Mouse (Mus musculus) heart, postnatal 14 days (tissue): ENCODE results near the gene Retreg1. TPM values are rescaled to one million over a fixed set of nuclear protein-coding genes. Genes with fewer than 3 reads are reported as not detected.

ENCODE experiments used
- DNase-seq, 2 experiments: peaks; one replicate each; pipeline ENCODE4 v3.0.0; 2021 to 2022
- intact Hi-C: fragments of 180-260 bp; cut with DNase I; formaldehyde crosslinking; loops from one replicate; pipeline ENCODE4 v1.15.1; 2025
- total RNA-seq, 2 experiments: library from RNA; stranded (reverse); gene quantifications; 2 replicates each; pipeline ENCODE4 v1.2.3; 2021

The Retreg1 gene
- total RNA-seq, 2 experiments from 2014 or later = 159 to 163 TPM

GRCm38 (mm10) chr15:25934411-25934810 lies 91.4 kb downstream of the Retreg1 start:
- intact Hi-C loops = no loop called here
- no peak for DNase-seq

- DNase-seq = no peak
- intact Hi-C loops = no loop called here
Observed at GRCm38 (mm10) chr15:25938496-25938895, 95.5 kb downstream of the Retreg1 start.

- DNase-seq = peak; percentile 50 to 60
- intact Hi-C loops = loop anchor here (5.0 kb wide), 1 partner anchor 38 kb away; no protein-coding TSS in a partner anchor
Observed at GRCm38 (mm10) chr15:25940397-25941377, 97.7 kb downstream of the Retreg1 start.

GRCm38 (mm10) chr15:25941514-25941913 lies 98.5 kb downstream of the Retreg1 start:
- intact Hi-C loops = loop anchor here (5.0 kb wide), 1 partner anchor 39 kb away; no protein-coding TSS in a partner anchor
- no peak for DNase-seq

GRCm38 (mm10) chr15:25942415-25942814 lies 99.4 kb downstream of the Retreg1 start:
- intact Hi-C loops = loop anchor here (5.0 kb wide), 1 partner anchor 40 kb away; no protein-coding TSS in a partner anchor
- no peak for DNase-seq

- peak in 1 of 2 experiments; percentile 26 for DNase-seq
- intact Hi-C loops = loop anchor here (5.0 kb wide), 1 partner anchor 41 kb away; no protein-coding TSS in a partner anchor
Observed at GRCm38 (mm10) chr15:25943386-25944137, 100.6 kb downstream of the Retreg1 start.

- intact Hi-C loops = no loop called here
- peak in 1 of 2 experiments; percentile 29 for DNase-seq
Observed at GRCm38 (mm10) chr15:25945224-25945623, 102.2 kb downstream of the Retreg1 start.

- intact Hi-C loops = no loop called here
- DNase-seq = no peak
Observed at GRCm38 (mm10) chr15:25946482-25946881, 103.5 kb downstream of the Retreg1 start.

GRCm38 (mm10) chr15:25947383-25947782 lies 104.4 kb downstream of the Retreg1 start:
- DNase-seq = no peak
- intact Hi-C loops = no loop called here

GRCm38 (mm10) chr15:25948257-25949223 lies 105.6 kb downstream of the Retreg1 start:
- peak in 1 of 2 experiments; percentile 37 for DNase-seq
- intact Hi-C loops = no loop called here

- intact Hi-C loops = no loop called here
- DNase-seq = no peak
Observed at GRCm38 (mm10) chr15:25949696-25950095, 106.7 kb downstream of the Retreg1 start.

- intact Hi-C loops = no loop called here
Observed at GRCm38 (mm10) chr15:25950584-25950983, 107.6 kb downstream of the Retreg1 start.

GRCm38 (mm10) chr15:25951037-25951436 lies 108.1 kb downstream of the Retreg1 start:
- intact Hi-C loops = no loop called here

More at GRCm38 (mm10) chr15:25950584-25950983, 107.6 kb downstream of the Retreg1 start:
- DNase-seq = no peak

GRCm38 (mm10) chr15:25956001-25956400 lies 113.0 kb downstream of the Retreg1 start:
- no peak for DNase-seq
- intact Hi-C loops = loop anchor here (2.0 kb wide), 1 partner anchor 55 kb away; no protein-coding TSS in a partner anchor

More at GRCm38 (mm10) chr15:25951037-25951436, 108.1 kb downstream of the Retreg1 start:
- no peak for DNase-seq

- DNase-seq = no peak
- intact Hi-C loops = loop anchor here (2.0 kb wide), 1 partner anchor 56 kb away; no protein-coding TSS in a partner anchor
Observed at GRCm38 (mm10) chr15:25956422-25957117, 113.6 kb downstream of the Retreg1 start.

GRCm38 (mm10) chr15:25957651-25958050 lies 114.7 kb downstream of the Retreg1 start:
- no peak for DNase-seq
- intact Hi-C loops = loop anchor here (2.0 kb wide), 1 partner anchor 57 kb away; no protein-coding TSS in a partner anchor

- DNase-seq = peak in 1 of 2 experiments; percentile 25
- intact Hi-C loops = no loop called here
Observed at GRCm38 (mm10) chr15:25959375-25959774, 116.4 kb downstream of the Retreg1 start.

GRCm38 (mm10) chr15:25960231-25960630 lies 117.3 kb downstream of the Retreg1 start:
- intact Hi-C loops = loop anchor here (2.0 to 5.0 kb wide), 2 partner anchors 151 to 228 kb away; no protein-coding TSS in a partner anchor

More at GRCm38 (mm10) chr15:25960231-25960630, 117.3 kb downstream of the Retreg1 start:
- DNase-seq = no peak
